Mouse (Mus musculus) spleen, adult 12 weeks (tissue): ENCODE measurements around the gene H2-D1.
"Not testable (repeated sequence)": the region's sequence is repeated elsewhere in the genome, so short reads cannot be mapped to it uniquely, and the experiment has no call there.

Source experiments
- DNase-seq: peaks from one replicate; pipeline ENCODE4 v3.0.0; 2022; ENCODE audit warnings: low spot score

H2-D1 gene

GRCm38 (mm10) chr17:35304478-35304877, 41.9 kb downstream of the H2-D1 start:
- no peak for DNase-seq

DNA sequence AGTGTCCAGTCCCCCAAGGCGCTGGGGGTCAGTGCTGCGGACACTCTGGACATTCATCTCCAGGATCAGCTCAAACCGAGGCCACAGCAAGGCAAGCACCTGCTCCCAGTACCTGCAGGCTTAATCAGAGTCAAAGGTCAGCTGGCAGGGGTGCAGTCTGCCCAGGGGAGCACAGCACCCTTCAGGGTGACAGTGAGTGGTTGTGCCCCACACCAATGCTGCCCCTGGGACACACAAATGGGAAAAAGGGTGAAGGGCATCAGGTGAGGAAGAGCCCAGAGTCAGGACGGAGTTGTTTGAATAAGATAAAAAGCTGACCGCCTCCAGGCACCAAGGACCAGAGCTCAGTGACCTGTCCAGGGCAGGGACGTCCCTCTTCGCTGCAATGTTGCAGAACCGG, 42.4 kb downstream of the H2-D1 start:
- DNase-seq, result not testable (repeated sequence)
